Comparison of ENCODE assay signal across 22 mouse cellular contexts in genomic region chr11:19737807-19738206, GRCm38 (mm10).
DNase-seq lines count a peak whose midpoint lies in the region; ATAC-seq and TF ChIP-seq lines count a peak whose summit lies in the region.
"Had no signal": no experiment of that assay in that cellular context is flagged by ENCODE, and none has a peak within 500 bp of the region (broad histone marks: within the 10 kb centered on the region; RNA-seq: fewer than 3 reads in every experiment).

No protein-coding gene starts in this region.

- no peaks in the 10 kb centered on the region for H3K36me3 ChIP-seq in heart, embryonic 14.5 days (ENCODE audit: control insufficient read depth, insufficient read depth, low read length)
- no peaks in the 10 kb centered on the region for H3K36me3 ChIP-seq in kidney, postnatal 0 days (ENCODE audit: insufficient read depth, low read length)
- no peaks in the 10 kb centered on the region for H3K36me3 ChIP-seq in C2C12 (ENCODE audit: control insufficient read depth, insufficient read depth)
- H3K36me3 ChIP-seq in limb, embryonic 11.5 days (ENCODE audit: control insufficient read depth, insufficient read depth, low read length): no peaks in the 10 kb centered on the region
- no peaks in the 10 kb centered on the region for H3K36me3 ChIP-seq in forebrain, embryonic 14.5 days (ENCODE audit: control insufficient read depth, insufficient read depth, low read length)
- no peaks in the 10 kb centered on the region for H3K36me3 ChIP-seq in hindbrain, postnatal 0 days (ENCODE audit: insufficient read depth, low read length)
- H3K36me3 ChIP-seq: embryonic facial prominence, embryonic 15.5 days; G1E; hindbrain, embryonic 12.5 days had no signal

- no peaks in the 10 kb centered on the region for H3K27me3 ChIP-seq in heart, embryonic 14.5 days (ENCODE audit: control insufficient read depth, insufficient read depth, low read length)
- no peaks in the 10 kb centered on the region for H3K27me3 ChIP-seq in kidney, postnatal 0 days (ENCODE audit: insufficient read depth, low read length)
- H3K27me3 ChIP-seq in C2C12 (ENCODE audit: control insufficient read depth, insufficient read depth, insufficient read length): peaks cover 4% of the 10 kb centered on the region
- H3K27me3 ChIP-seq in limb, embryonic 11.5 days (ENCODE audit: control insufficient read depth, insufficient read depth, low read length): no peaks in the 10 kb centered on the region
- H3K27me3 ChIP-seq in forebrain, embryonic 14.5 days (replicated peaks; ENCODE audit: control insufficient read depth, insufficient read depth, low read length): no peaks in the 10 kb centered on the region
- H3K27me3 ChIP-seq in hindbrain, postnatal 0 days (ENCODE audit: insufficient read depth, low read length): no peaks in the 10 kb centered on the region
- H3K27me3 ChIP-seq: CH12.LX; embryonic facial prominence, embryonic 15.5 days; hindbrain, embryonic 12.5 days; Patski had no signal

- 0 out of 2 replicates have a peak, but pooled peaks have one; percentile 13 for ATAC-seq in heart, embryonic 14.5 days (ENCODE audit: insufficient number of reproducible peaks, insufficient read depth, low FRiP score, low read depth)
- peak; percentile 50; the same call in 1 of the 2 replicates for ATAC-seq in kidney, postnatal 0 days (replicated peaks; ENCODE audit: low FRiP score, low read depth)
- ATAC-seq in limb, embryonic 11.5 days (ENCODE audit: insufficient number of reproducible peaks, low FRiP score, low TSS enrichment, low read depth): peak; percentile 49; the same call in 1 of the 2 replicates
- ATAC-seq in forebrain, embryonic 14.5 days: no peak
- ATAC-seq in hindbrain, postnatal 0 days: no peak
- ATAC-seq: forebrain, embryonic 16.5 days; intestine, embryonic 16.5 days had no signal

- H3K79me2 ChIP-seq in C2C12 (ENCODE audit: control insufficient read depth, insufficient read depth): no peaks in the 10 kb centered on the region

- no peaks in the 10 kb centered on the region for H3K9me3 ChIP-seq in heart, embryonic 14.5 days (ENCODE audit: control insufficient read depth, low read length)
- H3K9me3 ChIP-seq in kidney, postnatal 0 days (replicated peaks; ENCODE audit: low read length): no peaks in the 10 kb centered on the region
- H3K9me3 ChIP-seq in limb, embryonic 11.5 days (ENCODE audit: control insufficient read depth, low read length): no peaks in the 10 kb centered on the region; the same call in 1 of the 2 replicates
- no peaks in the 10 kb centered on the region for H3K9me3 ChIP-seq in forebrain, embryonic 14.5 days (replicated peaks; ENCODE audit: control insufficient read depth, low read length)
- no peaks in the 10 kb centered on the region for H3K9me3 ChIP-seq in hindbrain, postnatal 0 days (ENCODE audit: low read length)
- H3K9me3 ChIP-seq: embryonic facial prominence, embryonic 15.5 days; G1E; hindbrain, embryonic 12.5 days; megakaryocyte, embryonic 14.5 days had no signal

- H3K4me3 ChIP-seq in heart, embryonic 14.5 days (ENCODE audit: control insufficient read depth in 1 of 2, insufficient read depth in 1 of 2, low read depth in 1 of 2, low read length in 2 of 2): no peak overlapping the region
- H3K4me3 ChIP-seq in kidney, postnatal 0 days (replicated peaks; ENCODE audit: low read depth, low read length): no peak overlapping the region
- no peak overlapping the region for H3K4me3 ChIP-seq in C2C12 (ENCODE audit: insufficient read depth, poor library complexity, severe bottlenecking)
- no peak overlapping the region for H3K4me3 ChIP-seq in limb, embryonic 11.5 days (ENCODE audit: low read depth, low read length)
- no peak overlapping the region for H3K4me3 ChIP-seq in forebrain, embryonic 14.5 days (ENCODE audit: low read depth, low read length)
- H3K4me3 ChIP-seq in hindbrain, postnatal 0 days (ENCODE audit: low read length): no peak overlapping the region
- H3K4me3 ChIP-seq: embryonic facial prominence, embryonic 15.5 days; hindbrain, embryonic 12.5 days; megakaryocyte, embryonic 14.5 days had no signal

- WGBS in heart, embryonic 14.5 days: 57% methylated on average over 5 of the region's 5 CpGs
- 26% methylated on average over 5 of the region's 5 CpGs for WGBS in kidney, postnatal 0 days
- 21% methylated on average over 5 of the region's 5 CpGs for WGBS in limb, embryonic 11.5 days
- 73% methylated on average over 5 of the region's 5 CpGs for WGBS in forebrain, embryonic 14.5 days
- WGBS in hindbrain, postnatal 0 days: 79% methylated on average over 5 of the region's 5 CpGs

- peak overlapping the region in 1 of 2 experiments; percentile 41; a peak in 1 of 4 replicates for H3K27ac ChIP-seq in heart, embryonic 14.5 days (replicated peaks in 1 of 2; ENCODE audit: control insufficient read depth in 1 of 2, insufficient read depth in 1 of 2, low read depth in 2 of 2, low read length in 2 of 2)
- peak overlapping the region; percentile 56; the same call in 1 of the 2 replicates for H3K27ac ChIP-seq in kidney, postnatal 0 days
- no peak overlapping the region for H3K27ac ChIP-seq in limb, embryonic 11.5 days (replicated peaks; ENCODE audit: low read depth, low read length)
- no peak overlapping the region for H3K27ac ChIP-seq in forebrain, embryonic 14.5 days (ENCODE audit: low read depth, low read length)
- H3K27ac ChIP-seq in hindbrain, postnatal 0 days: no peak overlapping the region
- H3K27ac ChIP-seq: embryonic facial prominence, embryonic 15.5 days; hindbrain, embryonic 12.5 days had no signal

- H3K4me2 ChIP-seq in heart, embryonic 14.5 days (ENCODE audit: low read length): no peak overlapping the region
- no peak overlapping the region for H3K4me2 ChIP-seq in kidney, postnatal 0 days (ENCODE audit: low read length)
- no peak overlapping the region for H3K4me2 ChIP-seq in limb, embryonic 11.5 days (ENCODE audit: low read depth, severe bottlenecking)
- no peak overlapping the region for H3K4me2 ChIP-seq in forebrain, embryonic 14.5 days (ENCODE audit: low read length)
- no peak overlapping the region for H3K4me2 ChIP-seq in hindbrain, postnatal 0 days (ENCODE audit: low read depth, low read length)
- H3K4me2 ChIP-seq: embryonic facial prominence, embryonic 15.5 days; hindbrain, embryonic 12.5 days; liver, embryonic 11.5 days had no signal

- no peak for DNase-seq in heart, postnatal 4 days
- no peak for DNase-seq in kidney, postnatal 0 days (ENCODE audit: low spot score)
- no peak for DNase-seq in kidney, postnatal 25 days
- DNase-seq in limb, embryonic 11.5 days (ENCODE audit: low spot score): peak; percentile 52
- DNase-seq in forebrain, embryonic 14.5 days (ENCODE audit: low spot score): no peak
- no peak for DNase-seq in hindbrain, postnatal 0 days (ENCODE audit: low spot score)
- DNase-seq: cerebellum, adult 9-10 months; gastrocnemius, postnatal 10 days; layer of hippocampus, adult 9-11 months; lung, adult 18-20 months; midbrain, embryonic 14.5 days had no signal

- peak overlapping the region; percentile 24 for H3ac ChIP-seq in C2C12 (ENCODE audit: control insufficient read depth, insufficient read length, low read depth)

- no peaks in the 10 kb centered on the region for H3K79me3 ChIP-seq in C2C12 (ENCODE audit: low read depth)

- H3K4me1 ChIP-seq in heart, embryonic 14.5 days (ENCODE audit: control insufficient read depth in 2 of 2, insufficient read depth in 2 of 2, low read length in 2 of 2): peaks cover 0 to 3% of the 10 kb centered on the region in 2 experiments; a peak in 1 of 4 replicates
- peaks cover 4% of the 10 kb centered on the region for H3K4me1 ChIP-seq in kidney, postnatal 0 days (replicated peaks; ENCODE audit: insufficient read depth, low read length)
- H3K4me1 ChIP-seq in limb, embryonic 11.5 days (ENCODE audit: control insufficient read depth, insufficient read depth, low read length): peaks cover 27% of the 10 kb centered on the region
- H3K4me1 ChIP-seq in forebrain, embryonic 14.5 days (ENCODE audit: control insufficient read depth, insufficient read depth, low read length): no peaks in the 10 kb centered on the region
- H3K4me1 ChIP-seq in hindbrain, postnatal 0 days (ENCODE audit: insufficient read depth, low read length): no peaks in the 10 kb centered on the region
- H3K4me1 ChIP-seq: megakaryocyte, embryonic 14.5 days had no signal

- H3K9ac ChIP-seq in heart, embryonic 14.5 days (ENCODE audit: low read length): no peak overlapping the region
- H3K9ac ChIP-seq in kidney, postnatal 0 days (ENCODE audit: low read depth, low read length): no peak overlapping the region
- no peak overlapping the region for H3K9ac ChIP-seq in limb, embryonic 11.5 days (ENCODE audit: low read length)
- H3K9ac ChIP-seq in forebrain, embryonic 14.5 days (ENCODE audit: low read length): no peak overlapping the region
- H3K9ac ChIP-seq in hindbrain, postnatal 0 days (replicated peaks; ENCODE audit: low read length): no peak overlapping the region
- H3K9ac ChIP-seq: embryonic facial prominence, embryonic 15.5 days; hindbrain, embryonic 12.5 days had no signal

- no peak for TF ChIP-seq CTCF in kidney, postnatal 0 days (IDR thresholded peaks at IDR 0.05; ENCODE audit: low read depth)
- TF ChIP-seq CTCF in C2C12 (IDR thresholded peaks at IDR 0.05; ENCODE audit: control insufficient read depth, insufficient read depth, insufficient read length): no peak
- no peak for TF ChIP-seq CTCF in hindbrain, postnatal 0 days (IDR thresholded peaks at IDR 0.05; ENCODE audit: low read depth)

TF ChIP-seq in C2C12, 6 proteins besides CTCF, POLR2A, EP300 and RAD21:
- TF ChIP-seq CEBPB (IDR thresholded peaks at IDR 0.05; ENCODE audit: low read depth) (no peak), MYOG (IDR thresholded peaks at IDR 0.05; ENCODE audit: control insufficient read depth, extremely low read depth, insufficient read length) (no peak), MYOD1 (IDR thresholded peaks at IDR 0.05; ENCODE audit: control insufficient read depth, insufficient read length, low read depth) (no peak), FOSL1 (IDR thresholded peaks at IDR 0.05; ENCODE audit: insufficient read depth, low read length, poor library complexity, severe bottlenecking) (no peak), USF1 (IDR thresholded peaks at IDR 0.05; ENCODE audit: low read depth) (no peak), MAX (IDR thresholded peaks at IDR 0.05) (no peak)
TF ChIP-seq in C2C12: peak in this region for 0.

Comparison
In these comparisons a context has a peak if more than half of its experiments do, and no peak if none do; other contexts are left out.
1. ATAC-seq: peak in heart, embryonic 14.5 days (single experiment), kidney, postnatal 0 days (single experiment) and limb, embryonic 11.5 days (single experiment); none in forebrain, embryonic 14.5 days (single experiment) and hindbrain, postnatal 0 days (single experiment).